Mouse (Mus musculus) urinary bladder, postnatal 14 days (tissue): ENCODE measurements at regions not wholly inside any gene's neighbourhood (a gene's known extent, or its start where the extent isn't known, plus 50 kb on each side); places are given as distances from the start of the nearest gene placed in this dataset.

Experiments
- DNase-seq: peaks from one replicate; pipeline ENCODE4 v3.0.0; 2021; ENCODE audit warnings: low spot score

DNA sequence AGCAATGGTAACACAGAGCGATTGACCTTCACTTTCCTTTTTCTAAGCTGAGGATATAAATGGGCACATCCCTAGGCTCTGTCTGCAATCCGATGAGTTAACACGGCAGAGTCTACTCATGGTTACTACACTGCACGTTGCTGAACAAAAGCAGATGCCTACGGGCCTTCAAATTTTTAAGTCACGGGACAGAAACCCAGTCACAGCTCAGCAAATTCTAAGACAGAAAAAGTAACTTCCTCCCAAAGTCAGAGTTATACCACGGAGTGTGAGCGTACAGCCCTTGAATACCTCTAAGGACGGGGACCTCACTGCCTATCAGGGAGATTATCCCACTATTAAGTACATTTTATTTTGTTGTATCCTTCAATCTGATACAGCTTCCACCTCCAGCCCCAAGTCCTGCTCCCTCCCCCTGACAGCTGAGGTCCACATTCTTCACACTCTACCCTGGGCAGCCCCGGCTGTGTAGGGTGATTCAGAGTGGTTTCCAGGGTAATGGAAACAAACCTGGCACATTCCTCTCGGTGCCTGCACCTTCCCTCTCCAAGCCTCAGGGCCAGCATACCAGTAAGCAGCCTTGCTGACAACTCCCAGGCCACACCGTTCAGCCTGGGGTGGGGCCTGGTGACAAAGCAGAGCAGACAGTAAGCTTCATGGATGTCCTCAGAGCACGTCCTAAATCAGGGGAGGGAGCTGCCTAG is 90.2 kb upstream of the Zfp703 start:
- peak; percentile 39 for DNase-seq

DNA sequence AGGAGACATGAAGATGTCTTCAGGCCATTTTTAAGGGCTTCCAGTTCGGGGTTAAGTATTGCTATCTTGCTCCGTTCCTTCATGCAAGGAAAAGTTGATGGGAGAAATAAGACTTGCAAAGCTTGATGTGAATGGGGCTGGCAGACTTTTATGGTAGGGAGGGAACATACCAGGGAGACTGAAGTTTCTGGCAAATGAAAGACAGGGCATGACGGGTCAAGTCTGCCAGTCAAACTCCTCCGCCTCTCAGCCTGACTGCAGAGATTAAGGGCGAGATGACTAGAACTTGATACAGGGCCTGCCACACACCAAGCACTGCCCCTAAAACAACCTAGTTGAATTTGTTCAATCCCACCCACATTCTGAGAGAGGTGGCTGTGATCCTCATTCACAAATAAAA is 89.6 kb upstream of the Zfp703 start:
- peak; percentile 14 for DNase-seq

DNA sequence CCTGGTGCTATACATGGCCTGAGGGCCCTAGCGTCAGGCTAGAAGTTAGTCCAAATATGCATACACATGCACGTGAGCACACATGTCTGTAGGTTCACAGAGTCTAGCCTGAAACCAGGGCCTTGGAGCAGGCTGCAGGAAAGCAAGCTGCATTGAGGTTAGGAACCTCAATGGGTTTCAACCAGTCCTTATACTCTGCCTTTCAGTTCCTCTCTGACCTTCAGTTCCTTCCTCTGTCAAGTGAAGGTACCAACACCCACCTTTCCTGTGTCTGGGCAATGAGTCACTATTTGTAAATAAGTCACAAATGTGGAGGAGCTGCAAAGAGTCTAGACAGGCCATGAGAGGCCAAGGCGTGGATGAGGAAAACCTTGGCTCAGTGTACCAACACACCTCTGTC is 89.1 kb upstream of the Zfp703 start:
- DNase-seq = peak; percentile 32

DNA sequence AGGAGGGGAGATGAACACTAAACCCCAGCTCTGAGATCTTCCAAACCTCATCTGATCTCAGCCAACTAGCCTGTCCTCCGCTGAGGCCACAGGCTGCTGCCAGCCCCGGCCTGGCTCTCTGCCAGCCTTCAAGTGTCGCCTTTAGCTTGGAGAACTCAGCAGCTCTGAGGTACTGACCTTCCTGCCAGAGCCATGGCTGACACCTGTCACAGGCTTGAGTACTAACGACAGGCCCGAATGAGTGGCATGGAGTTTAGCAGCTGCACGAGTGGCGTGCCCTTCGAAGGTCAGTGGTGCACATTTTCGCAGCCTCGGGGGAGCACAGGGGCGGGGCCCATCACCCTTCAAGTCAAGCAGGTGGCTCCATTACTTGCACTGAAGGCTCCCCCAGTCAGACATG is 85.2 kb upstream of the Zfp703 start:
- peak; percentile 12 for DNase-seq

DNA sequence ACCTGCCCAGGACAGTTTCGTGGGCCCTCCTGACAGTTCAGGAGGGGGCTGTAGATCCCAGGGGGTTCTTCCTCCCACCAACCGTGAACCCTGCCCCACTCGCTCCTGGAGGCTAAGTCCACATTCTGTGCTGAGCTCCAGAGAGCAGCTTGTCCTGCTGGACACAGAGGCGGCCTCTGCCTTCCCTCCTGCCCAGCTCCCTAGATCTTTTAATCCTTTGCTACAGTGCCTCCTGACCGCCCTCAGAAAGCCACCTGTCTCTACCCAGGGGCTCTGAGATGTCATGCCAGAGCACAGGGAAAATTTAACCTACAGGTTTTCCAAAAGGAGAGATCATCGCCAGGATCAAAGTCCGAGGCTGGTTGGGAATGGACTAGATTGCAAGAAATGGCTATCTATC is 84.7 kb upstream of the Zfp703 start:
- DNase-seq = no peak

DNA sequence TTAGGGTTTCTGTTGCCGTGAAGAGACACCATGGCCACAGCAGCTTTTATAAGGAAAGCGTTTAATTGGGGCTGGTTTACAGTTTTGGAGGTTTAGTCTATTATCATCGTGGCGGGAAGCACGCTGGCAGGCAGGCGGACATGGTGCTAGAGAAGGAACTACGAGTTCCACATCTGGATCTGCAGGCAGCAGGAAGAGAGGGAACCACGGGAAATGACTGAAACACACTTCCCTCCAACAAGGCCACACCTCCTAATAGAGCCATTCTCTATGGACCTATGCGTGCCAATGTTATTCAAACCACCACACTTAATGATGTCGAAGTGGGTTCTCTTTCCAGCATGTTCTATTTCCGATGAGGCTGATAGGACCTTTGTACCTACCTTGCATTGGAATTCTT is 81.3 kb upstream of the Zfp703 start:
- no peak for DNase-seq

DNA sequence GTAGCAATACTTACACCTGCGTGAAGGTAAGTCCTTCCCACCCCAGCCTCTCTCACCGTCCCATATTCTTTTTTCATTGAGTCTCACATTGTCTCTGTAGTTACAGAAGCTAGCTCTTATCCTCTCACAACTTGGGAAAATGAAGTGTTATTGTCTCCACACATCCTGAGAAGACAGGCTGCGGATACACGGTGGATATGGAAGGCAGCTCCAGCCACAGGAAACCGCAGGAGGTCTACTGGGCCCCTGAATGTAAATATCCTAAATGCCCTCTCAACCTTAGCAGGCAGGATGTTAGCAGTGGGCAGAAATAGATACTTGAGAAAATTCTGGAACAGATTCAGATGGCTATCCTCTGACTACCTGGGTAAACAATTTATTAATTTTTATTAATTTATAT is 73.8 kb upstream of the Zfp703 start:
- DNase-seq = no peak

DNA sequence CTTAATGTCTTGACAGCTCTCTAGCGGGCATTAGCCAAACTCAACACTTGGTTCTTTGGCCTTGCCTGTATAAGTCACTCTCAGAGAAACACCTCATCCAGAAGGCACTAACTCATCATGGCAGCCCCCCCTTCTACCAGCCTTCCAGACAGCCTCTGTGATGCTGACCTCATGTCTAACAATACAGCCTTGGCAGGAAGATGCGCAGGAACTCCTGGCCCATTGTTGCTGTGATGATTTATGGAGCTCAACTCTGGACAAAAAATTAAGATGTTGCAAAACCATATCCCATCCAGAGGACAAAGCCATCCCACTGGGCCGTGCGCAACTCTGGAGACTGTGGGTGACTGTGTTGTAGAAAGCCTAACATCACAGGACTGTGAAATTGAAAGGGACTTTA is 70.9 kb upstream of the Zfp703 start:
- DNase-seq = no peak

DNA sequence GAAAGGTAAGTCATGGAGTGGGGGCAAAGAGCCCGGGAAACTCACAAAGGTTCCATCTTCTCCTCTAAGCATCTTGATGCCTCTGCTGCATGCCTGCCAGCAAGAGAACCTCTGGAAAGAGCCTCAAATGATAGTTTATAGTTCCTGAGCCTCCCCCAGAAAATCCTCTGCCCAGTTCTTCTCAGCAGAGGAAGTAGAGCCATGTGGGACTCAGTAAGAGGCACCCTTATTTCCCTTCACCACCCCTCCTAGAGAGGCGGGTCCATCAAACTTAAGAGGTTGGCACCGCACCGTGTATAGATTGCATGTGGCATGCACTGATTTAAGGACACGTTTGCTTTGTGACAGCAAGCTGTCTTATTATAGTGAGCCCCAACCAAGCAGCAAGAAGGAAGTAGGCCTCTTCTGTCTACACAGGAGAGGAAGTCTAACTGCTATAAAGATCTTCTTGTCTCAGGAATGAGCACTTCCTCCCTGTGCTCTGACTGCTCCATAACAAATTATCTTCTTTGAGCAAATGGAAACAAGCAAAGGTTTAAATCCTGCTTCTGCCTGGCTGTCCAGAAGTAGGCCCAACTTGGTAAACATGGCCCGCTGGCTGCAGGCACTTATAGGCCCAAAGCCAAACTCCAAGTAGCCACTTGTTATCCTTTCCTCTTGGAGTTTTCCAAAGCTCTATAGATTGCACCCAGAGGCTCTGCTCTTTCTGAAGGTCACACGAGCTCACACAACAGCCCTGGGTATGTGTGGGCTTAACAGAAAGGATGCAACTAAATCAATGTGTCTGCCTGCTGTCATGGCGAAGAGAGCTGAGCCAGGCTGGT is 69.6 kb upstream of the Zfp703 start:
- no peak for DNase-seq

DNA sequence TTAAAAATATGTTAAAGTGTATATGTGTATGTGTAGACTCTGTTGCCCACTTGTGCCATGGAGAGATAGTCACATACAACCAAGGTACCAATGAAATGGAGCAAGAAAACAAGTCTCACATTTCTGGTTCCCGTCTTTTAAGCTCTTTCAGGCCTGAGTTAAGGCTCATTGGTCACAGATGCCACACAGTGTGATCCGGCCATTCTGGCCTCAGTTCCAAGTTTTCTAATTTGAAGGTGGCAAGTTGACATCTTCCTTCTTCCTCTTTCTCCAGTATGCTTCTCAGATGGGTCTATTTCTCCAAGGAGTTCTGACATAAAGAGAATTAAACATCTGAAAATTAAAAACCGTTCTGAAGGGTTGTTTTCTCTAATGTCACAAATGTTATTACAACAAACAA is 66.9 kb upstream of the Zfp703 start:
- DNase-seq = no peak

DNA sequence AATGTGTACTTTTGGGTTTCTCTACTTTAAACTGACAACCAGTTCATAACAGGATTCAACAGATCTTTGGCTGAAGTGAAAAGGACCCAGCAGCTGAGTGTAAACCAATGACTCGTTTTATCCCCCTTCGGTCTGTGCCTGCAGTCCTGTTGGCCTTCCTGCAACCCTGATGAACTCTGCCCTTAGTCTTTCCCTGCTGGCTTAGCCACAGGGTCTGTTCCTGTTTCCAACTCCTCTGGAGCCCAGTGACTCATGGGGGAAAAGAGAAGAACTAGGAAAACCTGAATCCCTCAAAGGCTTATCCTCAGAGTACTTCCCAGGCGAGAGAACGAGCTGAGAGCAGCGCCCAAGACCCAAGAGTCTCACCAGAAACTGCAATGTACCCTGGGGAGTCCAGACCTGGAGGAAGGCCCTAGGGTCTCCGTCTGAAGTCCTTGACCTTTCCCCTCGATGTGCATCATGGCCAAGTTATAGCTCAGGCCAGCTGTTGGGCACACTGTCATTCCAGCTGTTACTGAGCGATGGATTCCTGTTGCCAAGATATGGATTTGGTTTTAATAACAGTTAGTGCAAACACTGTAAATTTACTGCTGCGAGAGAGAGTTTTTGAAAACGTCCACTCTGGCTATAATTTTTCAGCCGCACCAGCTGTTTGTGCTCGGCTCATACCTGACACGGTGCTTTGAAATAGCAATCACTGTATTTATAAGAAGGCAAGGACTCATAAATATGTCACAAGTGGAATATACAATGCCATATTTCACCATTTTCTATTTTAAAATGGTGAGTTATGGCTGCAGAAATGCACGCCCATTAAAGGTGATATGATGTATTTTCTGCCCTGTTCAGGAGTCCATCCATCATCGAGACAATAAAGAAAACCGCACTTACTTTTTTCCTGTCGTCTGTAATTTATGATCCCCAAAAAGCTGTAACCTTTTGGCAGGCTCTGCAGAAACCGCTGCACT is 63.3 kb upstream of the Zfp703 start:
- DNase-seq = peak; percentile 13

DNA sequence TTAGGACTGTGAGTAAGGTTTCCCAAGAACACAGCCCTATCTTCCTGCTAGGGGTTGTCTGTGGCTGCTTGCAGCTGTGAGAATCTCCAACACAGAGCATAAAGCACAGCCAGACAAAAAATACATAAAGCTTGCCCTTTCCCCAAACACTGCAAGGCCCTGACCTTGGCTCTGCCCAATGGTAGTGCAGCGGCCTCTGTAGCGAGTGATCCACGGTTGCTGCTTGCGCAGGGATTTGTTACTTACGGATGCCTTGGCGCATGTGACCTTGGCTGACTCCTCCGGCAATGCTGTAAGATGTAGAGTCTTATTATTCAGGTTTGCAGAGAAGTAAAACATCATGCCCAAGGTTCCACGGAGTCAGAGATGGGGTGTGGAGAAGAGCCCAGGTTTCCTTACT is 61.4 kb upstream of the Zfp703 start:
- no peak for DNase-seq

DNA sequence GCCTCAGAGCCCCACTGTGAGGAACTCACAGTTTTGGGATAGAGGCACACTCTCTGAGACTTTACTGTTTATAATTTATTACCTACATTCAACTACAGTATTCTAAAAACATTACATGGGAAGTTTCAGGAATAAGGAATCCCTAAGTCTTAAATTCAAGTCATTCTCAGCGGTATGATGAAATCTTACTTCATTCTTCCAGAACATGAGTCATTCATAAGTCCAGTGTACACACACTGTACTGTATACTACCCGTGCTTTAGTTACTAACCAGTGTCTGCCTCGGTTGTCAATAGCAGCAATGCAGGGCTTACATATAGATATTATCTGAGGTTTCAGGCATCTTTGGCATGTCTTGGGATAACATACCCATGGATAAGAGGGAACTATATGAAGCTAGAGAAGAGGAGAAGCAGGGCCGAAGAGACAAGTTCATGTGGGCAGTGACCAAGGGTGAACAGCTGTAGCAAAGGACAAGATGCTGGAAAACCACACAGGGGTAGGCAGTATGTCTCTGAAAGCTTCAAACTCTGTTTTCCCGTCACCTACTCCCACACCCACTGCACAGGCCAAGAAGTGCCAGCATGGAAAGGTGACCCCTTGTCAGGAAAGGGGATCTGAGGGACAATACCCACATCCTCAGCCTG is 55.5 kb upstream of the Zfp703 start:
- DNase-seq = no peak

DNA sequence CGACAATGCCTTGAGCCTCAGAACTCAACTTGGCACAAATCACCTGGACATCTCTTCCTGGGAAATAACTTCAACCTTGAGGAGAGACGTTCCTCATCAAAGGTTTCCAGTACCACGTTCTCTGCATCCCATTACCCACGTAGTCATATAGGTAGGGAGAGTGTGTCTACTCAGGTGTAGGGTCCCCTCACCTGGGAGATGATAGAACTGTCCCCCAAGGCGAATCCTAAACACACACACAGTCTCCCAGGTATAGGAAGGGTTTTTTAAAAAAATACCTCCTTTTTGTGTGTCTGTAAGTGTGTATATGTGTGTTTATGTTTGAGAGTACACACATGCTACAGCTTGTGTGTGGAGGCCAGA is 55.0 kb upstream of the Zfp703 start:
- no peak for DNase-seq

DNA sequence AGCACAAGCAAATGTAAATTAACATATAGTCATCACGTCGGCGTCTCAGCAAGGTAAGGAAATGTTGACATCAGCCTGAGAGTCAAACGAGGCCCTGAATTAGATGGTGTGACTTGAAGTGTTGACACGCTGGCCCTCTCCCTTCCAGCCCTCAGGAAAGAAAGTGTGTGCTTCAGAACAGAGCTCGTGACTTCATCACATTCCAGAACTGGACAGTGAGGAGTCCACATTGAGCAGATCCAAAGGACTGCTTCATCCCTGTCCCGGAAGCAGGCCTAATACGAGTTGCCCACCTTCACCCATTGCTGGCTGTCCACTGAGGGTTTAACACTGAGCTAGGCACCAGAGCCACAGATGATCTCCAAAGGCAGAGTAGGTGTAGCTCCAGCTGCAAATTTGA is 54.0 kb upstream of the Zfp703 start:
- DNase-seq = no peak
